Mouse (Mus musculus) urinary bladder, postnatal 4 days (tissue): Measurements from ENCODE around the gene Pkdrej.

Source experiments
- DNase-seq, 2 experiments: peaks; one replicate each; pipeline ENCODE4 v3.0.0; 2021 to 2022; ENCODE audit warnings: low spot score in 2 of 2

The Pkdrej gene

DNA sequence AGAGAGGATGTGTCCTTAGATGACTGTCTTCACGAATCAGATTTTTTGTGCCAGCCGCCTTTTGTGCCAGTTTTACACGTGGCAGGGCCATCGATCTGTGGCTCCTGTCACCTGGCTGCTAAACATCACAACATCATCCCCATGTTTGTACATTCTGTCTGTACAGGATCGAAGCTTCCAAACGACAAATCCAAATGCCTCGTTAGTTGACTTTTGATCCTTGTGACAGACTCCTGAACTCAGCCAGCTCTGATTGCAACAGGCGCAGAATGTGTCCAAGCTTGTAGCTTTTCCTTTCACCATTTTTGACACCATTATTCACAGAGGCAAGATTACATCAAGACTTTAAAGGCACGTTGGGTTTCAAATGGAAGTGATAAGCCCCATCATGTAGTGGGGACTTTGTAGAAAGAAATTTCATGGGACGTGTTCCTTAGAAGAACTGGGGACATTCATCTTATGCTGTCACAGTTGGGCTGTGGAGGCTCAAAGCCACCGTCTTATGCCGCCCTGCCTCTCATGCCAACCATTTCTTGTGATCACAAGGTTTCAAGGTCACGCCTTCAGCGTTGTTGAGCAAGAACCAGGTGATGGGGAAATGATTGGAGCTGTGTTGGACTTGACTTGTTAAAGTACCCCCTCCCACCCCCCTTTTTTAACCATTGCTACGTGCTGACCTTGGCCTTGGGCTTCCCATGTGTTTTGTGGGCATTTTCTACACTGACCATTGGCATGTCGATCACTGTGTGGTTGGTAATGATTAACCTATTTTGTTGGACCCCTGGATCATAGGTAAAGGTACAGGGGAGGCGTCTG lies 50.0 kb downstream of the Pkdrej start:
- DNase-seq: no peak

DNA sequence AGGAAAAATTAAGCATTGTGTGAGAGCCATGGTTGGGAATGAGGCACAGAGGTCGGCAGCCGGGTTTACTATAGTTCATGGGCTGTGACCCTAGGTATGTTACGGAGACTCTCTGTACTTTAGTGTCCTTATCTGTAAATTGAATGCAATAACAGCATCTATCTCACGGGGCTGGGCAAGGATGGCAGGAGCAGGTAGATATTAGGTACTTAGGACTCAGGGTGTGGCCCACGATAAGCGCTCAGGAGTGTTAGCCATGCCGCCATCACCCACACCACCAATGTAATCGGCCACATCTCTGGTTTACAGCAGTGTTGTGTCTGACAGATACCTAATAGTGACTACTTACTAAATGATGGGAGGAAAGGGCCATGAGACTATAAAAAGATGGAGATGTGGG lies 52.5 kb downstream of the Pkdrej start:
- DNase-seq: no peak

DNA sequence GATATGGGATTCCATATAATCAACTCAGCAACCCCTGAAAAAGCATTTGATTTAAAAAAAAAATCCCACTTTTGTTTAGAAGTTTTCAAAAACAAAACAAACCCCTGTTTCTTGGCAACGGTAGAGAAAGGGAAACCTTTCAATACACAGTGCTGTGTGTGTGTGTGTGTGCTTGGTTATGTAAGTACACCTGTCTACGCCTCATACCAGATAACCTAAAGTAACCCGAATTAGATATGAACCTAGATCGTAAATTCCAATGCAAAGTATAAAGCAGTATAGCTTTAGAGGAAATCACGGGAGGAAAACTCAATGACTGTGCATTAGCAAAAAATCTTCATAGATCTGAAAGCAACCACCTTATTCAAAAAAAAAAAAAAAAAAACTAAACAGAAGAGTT lies 54.9 kb downstream of the Pkdrej start:
- DNase-seq: no peak

DNA sequence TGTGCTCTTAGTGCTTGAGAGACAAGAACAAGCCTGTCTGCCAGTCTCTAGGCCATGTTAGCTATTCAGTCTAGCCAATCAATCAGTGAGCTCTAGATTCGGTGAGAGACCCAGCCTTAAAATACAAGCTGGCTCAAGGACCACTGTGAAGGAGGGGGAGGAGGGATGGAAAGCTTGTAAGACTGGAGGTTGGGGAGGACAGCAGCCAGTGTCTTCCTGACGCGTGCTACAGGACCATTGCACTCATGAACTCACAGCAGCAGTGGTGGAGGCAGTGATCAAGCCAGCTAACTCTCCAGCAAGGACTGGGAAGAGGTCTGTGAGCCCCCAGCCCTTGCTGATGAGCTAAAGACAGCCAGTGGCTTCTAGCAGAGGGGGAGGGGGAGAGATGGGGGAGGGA lies 56.5 kb downstream of the Pkdrej start:
- DNase-seq: no peak
